Mouse (Mus musculus) cerebral cortex, adult 2 months (tissue): Measurements from ENCODE around the gene Ltbp2.

ENCODE experiments used
- WGBS: fragments of 180-500 bp; shearing (Covaris S2); methylation state at CpG from one replicate; pipeline ENCODE4 v1.1.7; 2018; 5-methylcytosine and 5-hydroxymethylcytosine counted together

Ltbp2 gene

DNA sequence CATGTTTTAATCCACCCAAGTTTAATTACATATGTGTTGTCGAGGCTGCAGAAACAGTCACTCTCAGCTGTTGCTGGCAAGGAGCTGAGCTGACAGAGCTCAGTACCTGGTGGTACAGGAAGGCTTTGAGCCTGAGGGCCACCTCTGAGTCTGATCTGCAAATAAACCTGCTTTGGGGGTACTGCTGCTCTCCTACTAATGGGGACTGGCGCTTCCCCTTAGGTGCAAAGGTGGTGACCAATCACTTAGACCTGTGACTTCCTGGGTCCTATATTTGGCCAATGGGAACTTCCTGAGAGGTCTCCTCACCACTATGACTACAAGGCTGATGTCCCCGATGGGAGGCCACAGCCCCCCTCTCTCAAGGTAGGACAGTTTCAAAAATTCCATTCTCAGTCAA is 35.6 kb downstream of the Ltbp2 start:
- WGBS = 68% methylated on average over 3 of the region's 3 CpGs

DNA sequence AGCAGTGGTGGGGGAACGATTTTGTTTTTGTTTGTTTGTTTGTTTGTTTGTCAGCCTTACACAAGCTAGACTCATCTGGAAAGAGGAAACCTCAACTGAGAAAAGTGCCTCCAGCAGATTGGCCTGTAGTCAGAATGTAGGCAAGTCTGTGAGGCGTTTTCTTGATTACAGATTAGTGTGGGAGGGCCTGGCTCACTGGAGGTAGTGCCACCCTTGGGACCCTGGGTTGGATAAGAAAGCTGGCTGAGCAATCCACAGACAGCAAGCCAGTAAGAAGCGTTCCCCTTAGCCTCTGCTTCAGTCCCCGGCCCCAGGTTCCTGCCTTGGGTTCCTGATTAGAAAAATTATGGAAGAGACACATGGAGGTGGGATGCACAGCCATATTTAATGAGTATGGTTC is 36.4 kb downstream of the Ltbp2 start:
- 85% methylated on average over 4 of the region's 4 CpGs for WGBS

DNA sequence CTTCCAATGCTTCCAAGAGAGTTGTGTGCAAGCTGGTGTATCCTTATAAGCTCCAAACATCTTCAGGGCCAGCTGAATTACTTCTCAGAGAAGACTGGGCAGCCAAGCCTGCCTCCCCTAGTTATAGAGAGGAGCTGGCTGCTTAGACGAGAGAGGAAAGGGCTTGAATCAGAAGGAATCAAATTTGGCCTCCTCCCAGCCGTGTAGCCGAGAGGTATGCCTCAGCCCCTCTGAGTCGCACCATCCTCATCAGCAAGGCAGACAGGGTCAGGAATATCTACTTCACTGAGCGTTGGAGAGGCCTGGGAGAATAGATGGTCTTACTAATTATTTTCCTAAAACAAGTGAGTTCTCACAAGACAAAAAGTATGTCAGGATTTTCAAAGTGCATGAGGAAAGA is 40.7 kb downstream of the Ltbp2 start:
- WGBS = 84% methylated on average over 5 of the region's 5 CpGs

DNA sequence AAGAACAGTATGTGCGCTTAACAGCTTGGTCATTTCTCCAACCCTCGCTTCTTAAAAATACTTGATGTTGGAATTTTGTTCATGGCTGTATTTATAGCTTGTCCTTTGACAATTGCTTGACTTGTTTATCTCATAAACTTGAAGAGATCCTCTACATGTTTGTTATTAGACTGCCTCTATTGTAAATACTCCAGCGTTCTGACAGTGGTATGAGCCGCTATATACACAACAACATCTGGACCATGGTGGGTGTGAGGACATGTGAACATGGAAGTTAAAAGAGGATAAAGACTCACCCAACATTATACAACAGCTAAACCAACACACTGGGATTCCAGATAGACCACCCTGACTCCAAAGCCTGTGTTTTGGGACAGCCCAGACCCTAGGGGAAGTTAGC is 41.6 kb downstream of the Ltbp2 start:
- 93% methylated on average over 4 of the region's 4 CpGs for WGBS

DNA sequence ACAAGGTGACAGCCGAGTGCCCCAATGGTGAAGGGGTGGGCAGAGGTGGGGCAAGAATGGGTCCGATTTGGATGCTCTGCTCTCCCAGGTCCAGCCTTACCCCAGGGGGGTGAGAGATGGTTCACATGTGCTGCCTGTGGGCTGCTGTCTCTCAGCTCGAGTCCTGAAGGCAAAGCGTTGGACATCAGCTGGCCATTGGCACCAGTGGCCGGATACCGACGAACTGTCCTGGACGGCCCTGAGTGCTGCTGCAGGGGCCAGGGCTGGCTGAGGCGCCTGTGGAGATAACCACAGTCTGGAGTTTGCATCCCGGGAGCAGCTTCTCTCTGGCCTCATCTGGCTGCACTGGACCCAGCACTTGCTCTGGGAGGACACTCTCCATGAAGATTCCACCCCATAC is 44.7 kb downstream of the Ltbp2 start:
- WGBS = 88% methylated on average over 10 of the region's 10 CpGs

DNA sequence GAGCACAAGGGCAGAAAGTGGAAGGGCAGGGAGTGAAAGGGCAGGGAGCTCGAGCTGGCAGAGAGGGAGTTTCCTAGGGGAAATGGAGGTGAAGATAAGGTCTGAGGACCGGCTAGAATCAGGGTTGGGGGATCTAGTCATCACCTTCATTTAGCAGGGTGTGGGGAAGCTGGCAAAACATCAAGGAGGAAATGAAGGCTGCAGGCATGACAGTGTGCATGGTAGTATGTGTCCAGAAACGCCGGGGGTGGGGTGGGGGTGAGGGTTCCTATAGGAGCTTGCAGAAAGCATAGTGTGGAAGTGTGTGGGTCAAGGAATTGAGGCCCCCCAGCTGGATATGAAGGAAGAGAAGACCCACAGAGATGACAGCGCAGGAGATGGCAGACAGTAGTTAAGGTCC is 45.2 kb downstream of the Ltbp2 start:
- WGBS = 81% methylated on average over 5 of the region's 5 CpGs

DNA sequence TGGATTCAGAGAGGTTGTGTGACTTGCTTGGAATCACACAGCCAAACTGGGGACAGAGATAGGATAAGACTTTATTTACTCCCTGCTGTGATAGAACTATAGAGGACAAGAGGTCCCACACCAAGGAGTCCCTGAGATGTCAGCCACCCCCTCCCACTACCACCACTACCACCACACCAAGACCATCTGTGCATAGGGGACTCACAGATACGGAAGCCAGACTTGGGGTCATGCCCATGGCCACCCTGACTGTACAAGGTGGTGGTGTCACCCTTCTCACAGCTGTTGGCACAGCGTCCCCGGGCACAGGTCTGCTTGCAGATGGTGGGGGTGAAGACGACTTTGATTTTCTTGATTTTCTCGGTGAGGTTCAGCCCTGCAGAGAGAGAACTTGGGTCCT is 45.9 kb downstream of the Ltbp2 start:
- 88% methylated on average over 5 of the region's 5 CpGs for WGBS

DNA sequence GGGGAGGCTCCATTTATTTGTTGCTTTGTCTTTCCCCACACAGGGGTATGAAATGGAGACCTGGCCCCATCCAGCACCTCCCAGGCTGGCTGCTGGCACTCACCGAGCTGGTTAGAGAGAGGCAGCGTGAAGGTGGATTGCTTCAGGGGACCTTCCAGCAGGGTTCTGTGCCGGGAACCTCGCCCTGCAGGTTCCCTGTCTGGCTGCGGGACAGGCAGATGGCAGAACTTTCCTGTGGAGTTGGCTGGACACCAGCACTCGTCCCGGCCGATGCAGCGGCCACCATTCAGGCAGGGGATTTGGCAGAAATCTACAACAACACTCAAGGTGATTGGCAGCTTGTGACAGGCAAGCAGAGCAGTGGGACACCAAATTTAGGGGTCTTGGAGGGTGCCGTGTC is 46.4 kb downstream of the Ltbp2 start:
- 42% methylated on average over 10 of the region's 10 CpGs for WGBS

DNA sequence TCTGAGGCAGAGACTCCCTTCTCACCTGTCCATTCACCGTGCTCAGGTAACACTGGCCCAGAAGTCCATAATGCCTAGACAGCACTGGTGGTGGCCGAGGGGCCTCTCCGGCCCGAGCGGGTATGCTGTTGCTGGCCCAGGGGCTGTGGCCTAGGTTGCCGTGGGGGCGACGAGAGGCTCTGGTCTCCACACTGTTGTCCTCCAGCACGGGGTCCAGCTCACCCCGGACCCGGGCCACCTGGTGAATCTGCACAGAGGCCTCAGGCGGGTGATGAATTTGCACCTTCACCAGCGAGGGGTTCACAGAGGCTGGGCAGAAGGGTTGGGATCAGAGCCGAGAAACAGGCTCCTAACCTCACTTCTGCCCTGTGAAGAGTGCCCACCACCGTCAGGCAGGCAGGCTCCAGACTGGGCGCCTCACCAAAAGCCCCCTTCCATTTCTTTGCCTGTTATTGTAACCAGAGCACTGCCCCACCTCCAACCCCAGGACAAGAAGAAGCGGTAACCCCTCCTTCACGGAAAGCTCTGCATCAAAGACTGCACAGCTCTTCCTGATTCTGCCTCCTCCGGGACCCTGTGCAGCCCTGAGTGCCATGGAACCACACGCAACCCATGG is 47.1 kb downstream of the Ltbp2 start:
- 88% methylated on average over 20 of the region's 20 CpGs for WGBS

DNA sequence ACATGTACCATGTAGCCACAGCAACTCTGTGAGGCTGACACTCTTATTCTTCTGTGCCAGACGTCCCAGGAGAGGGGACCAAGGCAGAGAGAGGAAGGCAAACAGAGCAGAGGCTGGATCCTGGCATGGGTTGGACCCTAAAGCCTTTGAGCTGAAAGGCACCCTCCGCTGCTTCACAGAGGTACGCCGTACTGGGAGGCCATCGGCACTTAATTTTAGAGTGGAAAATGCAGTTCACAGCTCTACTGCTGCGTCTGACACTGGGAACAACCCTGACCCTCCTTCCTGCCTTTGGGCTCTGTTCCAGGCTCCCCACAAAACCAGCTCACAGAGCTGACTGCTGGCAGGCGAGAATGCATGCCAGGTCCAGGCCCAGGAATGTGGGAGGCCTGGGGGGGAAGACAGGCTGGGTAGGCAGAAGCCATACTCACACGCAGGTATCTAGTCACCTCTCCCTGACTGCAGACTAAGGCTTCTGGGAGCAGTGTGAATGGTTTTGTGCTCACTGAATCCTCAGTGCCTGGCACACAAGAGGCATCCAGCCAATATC is 48.9 kb downstream of the Ltbp2 start:
- WGBS = 55% methylated on average over 8 of the region's 8 CpGs

DNA sequence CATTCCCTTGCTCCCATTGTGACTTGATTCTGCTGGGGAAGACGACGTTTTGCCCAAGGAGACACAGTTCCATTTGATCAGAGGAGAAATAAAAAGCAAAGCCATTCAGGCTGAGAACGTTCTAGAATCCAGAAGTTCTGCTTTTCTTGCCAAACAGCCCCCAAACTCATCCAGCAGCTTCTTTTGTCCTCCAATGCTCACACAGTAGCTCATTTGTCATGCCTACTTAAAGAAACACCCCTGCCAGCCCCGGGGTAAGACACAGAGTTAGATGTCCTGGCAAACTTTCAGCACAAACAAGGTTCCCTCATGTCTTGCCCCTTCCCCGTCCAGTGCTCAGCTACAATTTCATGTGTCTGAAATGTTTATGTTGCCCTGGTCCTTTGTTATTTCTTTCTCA is 52.1 kb downstream of the Ltbp2 start:
- WGBS = 59% methylated on average over 5 of the region's 5 CpGs

DNA sequence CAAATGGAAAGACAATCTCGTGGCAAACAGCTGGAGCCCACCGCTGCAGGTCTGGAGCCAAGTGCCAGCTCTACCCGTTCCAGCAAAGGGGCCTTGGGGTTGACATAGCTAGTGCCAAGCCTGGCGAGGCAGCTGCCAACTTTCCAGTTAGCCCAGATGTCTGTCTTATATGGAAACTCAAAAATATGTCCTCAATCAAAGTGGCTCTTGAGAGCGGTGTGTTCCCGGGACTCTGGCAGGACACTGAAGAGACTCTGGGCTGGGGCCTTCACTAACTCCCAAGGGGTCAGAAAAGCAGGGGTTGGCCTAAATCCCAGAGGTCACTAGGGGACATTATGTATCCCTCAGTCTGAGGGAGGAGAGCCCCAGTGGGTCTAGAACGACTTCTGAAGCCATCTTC is 52.7 kb downstream of the Ltbp2 start:
- WGBS = 64% methylated on average over 7 of the region's 7 CpGs

DNA sequence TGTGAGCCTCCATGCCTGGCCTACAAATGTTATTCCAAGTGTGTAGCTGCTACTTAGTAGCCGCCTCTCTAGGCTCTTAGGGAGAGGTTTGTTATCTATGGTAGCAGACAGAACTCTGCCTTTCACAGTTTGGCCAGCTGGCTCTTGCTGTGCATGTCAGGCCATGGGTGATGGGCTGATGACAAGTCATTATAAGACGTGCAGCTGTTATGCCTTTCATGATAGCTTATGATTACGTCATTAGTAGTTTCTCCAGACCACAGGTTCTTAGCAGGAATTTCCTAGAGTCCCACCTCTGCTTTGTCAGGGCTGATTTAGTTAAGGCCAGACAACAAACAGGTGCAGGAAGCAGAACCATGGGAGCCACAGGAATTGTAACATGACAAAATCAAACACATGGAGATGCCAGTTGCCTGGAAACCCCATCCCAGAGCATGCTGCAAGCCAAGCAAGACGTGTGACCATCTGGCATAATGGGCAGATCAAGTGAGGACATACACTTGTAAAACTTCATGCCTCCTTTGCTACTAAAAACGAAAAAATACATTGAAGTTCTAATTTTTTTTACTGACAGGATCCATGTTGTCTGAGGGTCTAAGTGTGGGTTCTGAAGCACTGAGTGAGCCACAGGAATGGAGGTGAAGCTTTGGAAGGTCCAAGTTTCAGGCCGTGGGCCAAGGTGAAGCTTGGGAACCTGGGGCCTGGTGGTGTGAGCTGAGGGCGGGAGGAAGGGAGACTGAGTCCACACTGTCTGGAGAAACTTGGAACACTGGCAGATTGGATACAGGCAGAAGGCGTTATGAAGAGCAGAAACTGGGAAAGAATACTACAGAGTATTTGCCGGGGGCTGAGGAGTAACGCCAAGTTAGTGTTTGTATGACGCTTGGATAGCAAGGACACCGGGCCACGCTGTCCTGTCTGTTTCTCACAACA is 56.8 kb downstream of the Ltbp2 start:
- 58% methylated on average over 13 of the region's 13 CpGs for WGBS

DNA sequence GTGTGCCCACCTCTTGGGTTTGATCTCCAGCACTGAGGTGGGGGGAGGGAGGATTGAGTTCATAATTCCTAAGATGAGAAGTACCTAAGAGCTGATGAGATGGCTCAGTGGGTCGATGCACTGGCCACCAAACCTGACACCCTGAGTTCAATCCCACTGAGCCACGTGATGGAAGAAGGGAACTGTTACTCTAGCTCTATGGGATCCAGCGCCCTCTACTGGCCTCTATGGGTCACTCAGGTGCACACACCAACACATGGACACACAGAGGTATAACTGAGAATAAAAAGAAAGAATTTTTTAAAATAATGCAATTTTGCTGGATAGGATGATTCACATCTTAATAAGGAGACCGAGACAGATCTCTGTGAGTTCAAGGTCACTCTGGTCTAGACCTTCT is 57.8 kb downstream of the Ltbp2 start:
- WGBS = 70% methylated on average over 4 of the region's 4 CpGs

DNA sequence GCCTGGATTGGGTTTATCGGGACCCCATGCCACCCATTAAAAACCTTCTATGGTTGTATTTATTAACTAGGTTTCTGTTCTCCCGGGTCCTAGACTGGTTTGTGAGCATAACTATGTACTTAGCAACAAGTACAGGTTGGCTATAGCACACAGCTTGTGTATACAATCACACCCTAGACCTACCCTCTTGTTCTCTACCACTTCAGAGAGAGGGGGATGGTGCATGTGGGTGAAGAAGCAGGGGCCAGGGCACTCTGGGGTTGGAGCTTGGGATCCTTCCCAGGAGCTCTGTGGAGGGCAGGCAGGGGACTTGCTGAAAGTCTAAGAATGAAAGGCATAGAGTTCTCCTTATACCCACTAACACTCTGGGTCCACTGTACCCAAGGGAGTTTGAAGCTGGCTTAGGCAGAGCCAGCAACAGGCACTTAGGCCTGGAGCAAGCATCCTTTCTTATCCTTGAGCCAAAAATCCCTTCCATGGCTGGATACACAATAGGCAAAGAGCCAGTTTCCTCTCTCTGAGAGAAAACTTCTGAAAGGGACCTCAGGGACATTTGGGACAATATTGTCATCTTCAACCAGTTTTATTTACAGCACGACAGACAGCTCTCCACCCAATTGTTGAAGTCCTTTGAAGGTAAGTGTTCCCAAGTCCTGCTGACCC is 61.5 kb downstream of the Ltbp2 start:
- 85% methylated on average over 3 of the region's 3 CpGs for WGBS

DNA sequence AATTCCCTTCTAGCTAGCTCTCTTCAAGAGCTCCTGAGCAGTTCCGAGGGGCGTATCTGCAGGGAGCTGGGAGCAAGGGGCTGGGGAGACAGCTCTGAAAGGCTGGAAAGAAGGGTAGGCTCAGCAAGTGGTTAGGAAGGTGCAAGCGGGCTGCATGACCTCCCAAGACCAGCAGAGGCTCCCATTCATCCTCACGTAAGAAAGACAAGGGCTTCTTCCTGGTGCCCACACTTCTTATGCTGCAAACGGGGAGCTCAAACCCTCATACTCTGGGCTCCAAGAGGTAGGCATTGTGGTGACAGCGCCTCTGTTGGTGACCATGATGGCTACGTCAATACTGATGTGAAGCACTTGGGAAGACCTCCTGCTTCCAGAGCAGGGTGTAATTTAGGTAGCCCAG is 62.6 kb downstream of the Ltbp2 start:
- WGBS = 73% methylated on average over 7 of the region's 7 CpGs

DNA sequence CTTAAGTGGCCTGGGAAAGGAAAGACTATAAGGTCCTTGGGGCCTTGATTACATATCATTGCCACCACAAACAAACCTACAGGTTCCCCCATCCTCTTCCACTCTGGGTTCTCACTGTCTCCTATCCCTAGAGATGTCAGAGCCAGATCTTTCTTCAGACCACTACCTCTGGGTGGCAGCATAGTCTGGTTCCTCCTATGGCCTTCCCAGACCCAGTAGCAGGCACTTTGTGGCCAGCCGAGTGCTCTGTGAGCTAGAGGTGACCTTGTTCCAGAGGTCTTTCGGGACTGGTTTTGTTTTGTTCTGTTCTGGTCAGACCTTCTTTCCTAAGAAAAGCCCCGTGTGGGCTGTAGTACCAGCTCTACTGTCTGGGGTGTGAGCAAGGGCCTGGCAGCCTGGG is 64.3 kb downstream of the Ltbp2 start:
- WGBS = 63% methylated on average over 3 of the region's 3 CpGs

DNA sequence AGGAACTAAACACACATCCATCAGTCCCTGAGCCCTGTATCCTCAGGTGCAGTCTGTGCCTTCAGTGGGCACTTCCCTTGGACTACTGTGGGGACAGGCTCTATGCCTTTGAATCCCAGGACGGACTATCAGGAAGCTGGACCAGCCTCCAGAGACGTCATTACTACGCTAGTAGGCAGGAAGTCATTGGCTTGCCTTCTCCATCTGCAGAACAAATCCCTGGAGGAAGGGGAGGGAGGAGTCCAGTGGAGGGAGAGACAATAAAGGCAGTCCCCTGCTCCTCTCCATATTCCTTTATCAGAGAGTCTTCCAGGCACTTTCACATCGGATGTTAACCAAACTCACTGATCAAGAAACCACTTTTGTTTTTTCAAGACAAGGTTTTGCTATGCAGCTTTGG is 64.8 kb downstream of the Ltbp2 start:
- WGBS = 79% methylated on average over 4 of the region's 4 CpGs

DNA sequence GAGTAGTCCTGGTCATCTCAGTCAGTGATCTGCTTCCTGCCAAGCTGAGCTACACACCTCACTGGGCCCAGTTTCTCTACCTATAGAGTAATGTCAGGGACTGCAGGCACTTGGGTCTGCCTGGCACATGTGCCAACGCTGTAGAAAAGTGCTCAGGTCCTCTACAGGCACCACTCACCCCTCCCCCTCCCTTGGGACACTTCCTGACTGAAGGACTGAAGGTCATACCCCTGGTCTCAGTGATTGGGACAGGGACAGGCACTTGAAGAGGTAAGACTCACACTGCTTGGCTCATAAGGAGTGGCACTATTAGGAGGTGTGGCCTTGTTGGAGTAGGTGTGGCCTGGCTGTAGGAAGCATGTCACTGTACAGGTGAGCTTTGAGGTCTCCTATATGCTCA is 65.5 kb downstream of the Ltbp2 start:
- WGBS = 81% methylated on average over 1 of the region's 1 CpGs

DNA sequence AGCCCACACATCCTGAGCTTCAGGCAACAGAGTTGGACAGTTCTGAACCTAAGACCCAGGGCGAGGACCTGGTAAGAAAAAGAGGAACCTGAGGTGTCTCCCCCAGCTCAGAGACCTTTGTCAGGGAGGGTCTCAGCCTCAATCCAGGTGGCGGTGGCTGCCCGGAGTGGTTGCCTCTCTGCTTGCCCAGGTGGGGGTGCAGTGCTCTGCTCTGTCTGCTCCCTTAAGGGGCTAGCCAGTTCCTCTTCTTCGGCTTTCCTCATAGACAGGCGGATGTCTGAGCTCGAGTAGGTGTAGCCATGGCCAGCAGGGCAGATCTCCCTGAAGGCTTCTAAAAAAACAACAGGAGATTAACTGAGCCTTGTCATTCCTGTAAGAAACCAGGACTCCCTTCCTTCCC is 67.3 kb downstream of the Ltbp2 start:
- WGBS = 83% methylated on average over 6 of the region's 6 CpGs

DNA sequence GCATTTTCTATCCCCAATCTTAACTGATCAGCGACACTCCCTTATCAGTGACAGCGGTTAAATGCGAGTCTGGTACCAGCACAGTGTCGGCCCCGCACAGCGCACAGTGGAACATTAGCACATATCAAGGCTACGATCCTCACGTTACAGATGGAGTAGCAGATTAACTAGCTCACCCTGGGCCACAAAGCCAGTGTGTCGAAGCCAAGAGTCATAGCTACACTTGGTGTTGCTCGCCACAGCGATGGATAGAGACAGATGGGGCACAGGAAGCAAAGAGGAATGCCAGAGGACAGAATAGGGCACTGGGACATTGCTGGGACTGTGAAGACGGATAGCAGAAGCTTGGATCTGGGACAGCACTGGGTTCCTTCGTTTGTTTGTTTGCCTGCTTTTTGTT is 69.0 kb downstream of the Ltbp2 start:
- 83% methylated on average over 13 of the region's 13 CpGs for WGBS

DNA sequence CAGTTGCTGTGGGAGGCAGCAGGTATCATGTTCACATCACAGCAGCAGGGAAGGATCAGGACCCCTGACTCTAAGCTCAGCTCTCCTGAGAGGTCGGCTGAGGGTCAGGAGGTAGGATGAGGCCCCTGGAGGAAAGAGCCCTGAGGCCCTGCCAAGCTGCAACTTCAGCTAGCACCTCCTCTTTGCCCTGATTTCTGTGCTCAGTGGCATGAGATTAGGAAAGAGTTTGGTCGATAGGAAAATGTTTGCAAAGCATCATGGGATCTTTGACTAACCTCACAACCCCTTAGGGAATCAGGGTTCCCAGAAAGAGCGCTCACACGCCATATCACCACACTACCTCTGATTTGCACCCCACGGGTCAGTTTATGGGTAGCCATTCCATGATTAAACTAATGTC is 69.6 kb downstream of the Ltbp2 start:
- WGBS = 79% methylated on average over 5 of the region's 5 CpGs

DNA sequence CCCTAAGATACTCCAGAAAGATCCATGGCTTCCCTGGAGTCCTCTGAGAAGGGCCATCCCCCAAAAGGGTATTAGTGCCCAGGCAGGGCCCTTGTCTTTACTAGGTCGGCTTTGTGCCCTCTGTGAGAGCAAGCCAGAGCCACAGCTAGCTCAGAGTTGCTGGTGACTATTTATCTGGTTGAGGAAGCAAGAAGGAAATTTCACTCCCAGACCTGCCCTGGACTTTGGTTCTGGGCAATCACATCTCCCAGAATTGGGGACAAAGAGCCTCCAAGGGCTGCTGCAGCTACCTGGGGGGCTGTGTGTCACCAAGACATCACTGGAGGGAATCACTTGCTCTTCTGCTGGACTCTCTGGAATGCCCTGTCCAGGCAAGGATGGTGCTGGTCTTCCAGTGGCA is 70.3 kb downstream of the Ltbp2 start:
- 79% methylated on average over 1 of the region's 1 CpGs for WGBS
